ENCODE assay signal across 9 mouse cellular contexts in the genomic region with DNA sequence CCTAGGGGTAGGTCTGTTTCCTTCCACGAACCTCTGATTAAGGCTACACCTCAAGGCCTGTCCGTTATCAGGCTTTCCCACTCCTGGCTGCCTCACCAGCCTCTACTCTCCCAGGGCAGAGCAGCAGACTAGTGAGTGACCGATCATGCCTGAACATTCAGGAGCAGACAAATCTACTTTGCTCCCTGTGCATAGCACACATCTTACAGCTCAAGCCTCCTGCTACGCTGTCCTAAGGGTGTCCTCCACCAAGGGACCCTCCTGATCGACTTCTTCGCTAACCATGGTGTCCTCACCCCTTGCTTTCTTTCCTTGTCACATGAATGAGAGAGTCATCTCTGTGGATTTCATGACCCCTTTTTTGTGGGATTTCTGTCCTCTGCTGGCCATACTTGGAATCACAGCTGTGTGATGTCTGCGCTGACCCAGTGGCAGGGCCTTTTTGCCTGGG. TPM values are rescaled to one million over a fixed set of nuclear protein-coding genes. Genes with fewer than 3 reads are reported as not detected.
DNase-seq lines count a peak whose midpoint lies in the region; ATAC-seq and TF ChIP-seq lines count a peak whose summit lies in the region.
"Had no signal": no experiment of that assay in that cellular context is flagged by ENCODE, and none has a peak within 500 bp of the region (broad histone marks: within the 10 kb centered on the region; RNA-seq: fewer than 3 reads in every experiment).

No protein-coding gene starts in this region.

- peak; percentile 52 for DNase-seq in hindbrain, embryonic 14.5 days (ENCODE audit: low spot score)
- peak; percentile 4 to 21 for DNase-seq in layer of hippocampus, adult 8-10 months (ENCODE audit: low spot score in 2 of 2)
- DNase-seq in stomach, postnatal 0 days (ENCODE audit: low spot score): no peak

- H3K9ac ChIP-seq in hindbrain, embryonic 14.5 days: no peak overlapping the region
- no peak overlapping the region for H3K9ac ChIP-seq in hindbrain, embryonic 13.5 days
- H3K9ac ChIP-seq in ES-Bruce4 (ENCODE audit: low read depth, poor library complexity, severe bottlenecking): no peak overlapping the region
- no peak overlapping the region for H3K9ac ChIP-seq in stomach, postnatal 0 days (ENCODE audit: low read length)

- H3K4me3 ChIP-seq in hindbrain, embryonic 14.5 days (replicated peaks; ENCODE audit: low read length): no peak overlapping the region
- no peak overlapping the region for H3K4me3 ChIP-seq in hindbrain, embryonic 13.5 days
- H3K4me3 ChIP-seq in ES-Bruce4 (ENCODE audit: low read depth, low read length): no peak overlapping the region
- H3K4me3 ChIP-seq in bone marrow, adult 2 months (replicated peaks; ENCODE audit: control insufficient read depth, low read depth, low read length): no peak overlapping the region
- no peak overlapping the region for H3K4me3 ChIP-seq in stomach, postnatal 0 days (ENCODE audit: low read depth, low read length)

- H3K4me2 ChIP-seq in hindbrain, embryonic 14.5 days (replicated peaks): no peak overlapping the region
- no peak overlapping the region for H3K4me2 ChIP-seq in hindbrain, embryonic 13.5 days
- no peak overlapping the region for H3K4me2 ChIP-seq in stomach, postnatal 0 days (replicated peaks; ENCODE audit: low read depth)

- no peak for ATAC-seq in hindbrain, embryonic 14.5 days (ENCODE audit: low FRiP score)
- ATAC-seq in hindbrain, embryonic 13.5 days (ENCODE audit: low FRiP score): no peak
- peak; percentile 97 for ATAC-seq in erythroid progenitor cell, adult 5-6 weeks (replicated peaks; ENCODE audit: low FRiP score, poor library complexity, severe bottlenecking)
- peak; percentile 93 for ATAC-seq in megakaryocyte progenitor cell, adult 5-6 weeks (replicated peaks; ENCODE audit: poor library complexity)
- no peak for ATAC-seq in stomach, postnatal 0 days (ENCODE audit: low FRiP score, low TSS enrichment)

- H3K27ac ChIP-seq in hindbrain, embryonic 14.5 days: no peak overlapping the region
- no peak overlapping the region for H3K27ac ChIP-seq in hindbrain, embryonic 13.5 days
- H3K27ac ChIP-seq in ES-Bruce4 (ENCODE audit: insufficient read depth, low read length): no peak overlapping the region
- peak overlapping the region; percentile 88 for H3K27ac ChIP-seq in bone marrow, adult 2 months (ENCODE audit: control insufficient read depth, insufficient read depth, low read depth, low read length, poor library complexity)
- no peak overlapping the region for H3K27ac ChIP-seq in stomach, postnatal 0 days (replicated peaks)

- H3K9me3 ChIP-seq in hindbrain, embryonic 14.5 days (ENCODE audit: control insufficient read depth, low read length): no peaks in the 10 kb centered on the region
- H3K9me3 ChIP-seq in hindbrain, embryonic 13.5 days: no peaks in the 10 kb centered on the region
- no peaks in the 10 kb centered on the region for H3K9me3 ChIP-seq in ES-Bruce4 (replicated peaks; ENCODE audit: control insufficient read depth, insufficient read depth, low read length, poor library complexity, severe bottlenecking)
- H3K9me3 ChIP-seq in stomach, postnatal 0 days (ENCODE audit: control insufficient read depth, low read length): no peaks in the 10 kb centered on the region

- no peaks in the 10 kb centered on the region for H3K4me1 ChIP-seq in hindbrain, embryonic 14.5 days (replicated peaks; ENCODE audit: control insufficient read depth, insufficient read depth, low read length)
- H3K4me1 ChIP-seq in hindbrain, embryonic 13.5 days (replicated peaks): no peaks in the 10 kb centered on the region
- H3K4me1 ChIP-seq in ES-Bruce4 (ENCODE audit: control insufficient read depth, insufficient read depth, low read length): no peaks in the 10 kb centered on the region
- no peaks in the 10 kb centered on the region; the same call in 1 of the 2 replicates for H3K4me1 ChIP-seq in bone marrow, adult 2 months (ENCODE audit: control insufficient read depth, insufficient read depth, low read length)
- no peaks in the 10 kb centered on the region for H3K4me1 ChIP-seq in stomach, postnatal 0 days (replicated peaks; ENCODE audit: control insufficient read depth, insufficient read depth)

- no peak for TF ChIP-seq POLR2A in ES-Bruce4 (IDR thresholded peaks at IDR 0.05; ENCODE audit: insufficient read depth, low read length)
- no peak for TF ChIP-seq POLR2A in bone marrow, adult 2 months (IDR thresholded peaks at IDR 0.05; ENCODE audit: borderline replicate concordance, control insufficient read depth, low read depth, low read length)

- 70% methylated on average over 7 of the region's 7 CpGs for WGBS in hindbrain, embryonic 14.5 days
- WGBS in hindbrain, embryonic 13.5 days: 68% methylated on average over 7 of the region's 7 CpGs
- WGBS in bone marrow, adult 2 months: 56% methylated on average over 7 of the region's 7 CpGs
- WGBS in stomach, postnatal 0 days: 74% methylated on average over 7 of the region's 7 CpGs

- H3K27me3 ChIP-seq in hindbrain, embryonic 14.5 days (ENCODE audit: control insufficient read depth, insufficient read depth, low read length): no peaks in the 10 kb centered on the region
- H3K27me3 ChIP-seq in hindbrain, embryonic 13.5 days: no peaks in the 10 kb centered on the region
- H3K27me3 ChIP-seq in ES-Bruce4 (ENCODE audit: control insufficient read depth, insufficient read depth, low read length, poor library complexity, severe bottlenecking): no peaks in the 10 kb centered on the region
- no peaks in the 10 kb centered on the region for H3K27me3 ChIP-seq in stomach, postnatal 0 days (ENCODE audit: control insufficient read depth, insufficient read depth, low read length)

- no peak for TF ChIP-seq EP300 in ES-Bruce4 (IDR thresholded peaks at IDR 0.05; ENCODE audit: insufficient read depth, low read depth, low read length)
- TF ChIP-seq EP300 in stomach, postnatal 0 days (optimal IDR thresholded peaks at IDR 0.05): no peak

- H3K36me3 ChIP-seq in hindbrain, embryonic 14.5 days (replicated peaks; ENCODE audit: control insufficient read depth, insufficient read depth): no peaks in the 10 kb centered on the region
- H3K36me3 ChIP-seq in hindbrain, embryonic 13.5 days: no peaks in the 10 kb centered on the region
- no peaks in the 10 kb centered on the region for H3K36me3 ChIP-seq in ES-Bruce4 (ENCODE audit: control insufficient read depth, insufficient read depth, low read length, poor library complexity, severe bottlenecking)
- no peaks in the 10 kb centered on the region for H3K36me3 ChIP-seq in stomach, postnatal 0 days (ENCODE audit: control insufficient read depth, insufficient read depth, low read length)

- TF ChIP-seq CTCF in ES-Bruce4 (IDR thresholded peaks at IDR 0.05; ENCODE audit: low read depth, low read length): peak; percentile 27
- 0 out of 2 replicates have a peak, but pooled peaks have one; percentile 26 for TF ChIP-seq CTCF in bone marrow, adult 2 months (IDR thresholded peaks at IDR 0.05; ENCODE audit: control insufficient read depth, insufficient read depth, low read length)
- TF ChIP-seq CTCF in stomach, postnatal 0 days (IDR thresholded peaks at IDR 0.05; ENCODE audit: low read depth): peak; percentile 82

RNA-seq across cellular contexts. Expression of a gene that starts 7.0 kb away (rescaled TPM):
- 0.25 TPM in 1 of 2 replicates, not detected in the other for polyA plus RNA-seq in hindbrain, embryonic 14.5 days (2014; fragmentation: Nextera tagmentation; extraction: Ambion mirVana)
- not detected in 2 replicates for polyA plus RNA-seq in hindbrain, embryonic 13.5 days (2015; fragmentation: Nextera tagmentation; extraction: Ambion mirVana)
- polyA plus RNA-seq in ES-Bruce4 (2011; ENCODE audit: insufficient read depth, insufficient read length, low read depth, missing spikeins): not detected in 2 replicates
- not detected in 2 replicates for polyA plus RNA-seq in bone marrow, adult 2 months (2011; ENCODE audit: insufficient read depth, insufficient read length, low replicate concordance, missing spikeins)
- not detected in 2 replicates for total RNA-seq in erythroid progenitor cell, adult 5-6 weeks (2015; ENCODE audit: low replicate concordance)
- total RNA-seq in erythroid progenitor cell, adult 5-6 weeks (2017; ENCODE audit: low replicate concordance): not detected in 2 replicates
- not detected for total RNA-seq in layer of hippocampus, adult 8-10 months (2022)
- not detected in 2 replicates for total RNA-seq in megakaryocyte progenitor cell, adult 5-6 weeks (2015)
- not detected in 2 replicates for total RNA-seq in megakaryocyte progenitor cell, adult 5-6 weeks (2017)
- polyA plus RNA-seq in stomach, postnatal 0 days (2015; fragmentation: Nextera tagmentation; extraction: Ambion mirVana): not detected in 2 replicates
- polyA plus RNA-seq: lung, embryonic 16.5 days had no signal

RNA-seq across cellular contexts. Expression of a gene that starts 10.4 kb away (rescaled TPM):
- not detected in 2 replicates for polyA plus RNA-seq in hindbrain, embryonic 14.5 days (2014; fragmentation: Nextera tagmentation; extraction: Ambion mirVana)
- polyA plus RNA-seq in hindbrain, embryonic 13.5 days (2015; fragmentation: Nextera tagmentation; extraction: Ambion mirVana): not detected in 2 replicates
- not detected in 2 replicates for polyA plus RNA-seq in ES-Bruce4 (2011; ENCODE audit: insufficient read depth, insufficient read length, low read depth, missing spikeins)
- polyA plus RNA-seq in bone marrow, adult 2 months (2011; ENCODE audit: insufficient read depth, insufficient read length, low replicate concordance, missing spikeins): not detected in 2 replicates
- total RNA-seq in erythroid progenitor cell, adult 5-6 weeks (2015; ENCODE audit: low replicate concordance): not detected in 2 replicates
- total RNA-seq in erythroid progenitor cell, adult 5-6 weeks (2017; ENCODE audit: low replicate concordance): not detected in 2 replicates
- not detected for total RNA-seq in layer of hippocampus, adult 8-10 months (2022)
- total RNA-seq in megakaryocyte progenitor cell, adult 5-6 weeks (2015): not detected in 2 replicates
- not detected in 2 replicates for total RNA-seq in megakaryocyte progenitor cell, adult 5-6 weeks (2017)
- not detected in 2 replicates for polyA plus RNA-seq in stomach, postnatal 0 days (2015; fragmentation: Nextera tagmentation; extraction: Ambion mirVana)
- polyA plus RNA-seq: lung, embryonic 16.5 days had no signal

RNA-seq across cellular contexts. Expression of a gene that starts 17.6 kb away (rescaled TPM):
- not detected in 2 replicates for polyA plus RNA-seq in hindbrain, embryonic 14.5 days (2014; fragmentation: Nextera tagmentation; extraction: Ambion mirVana)
- polyA plus RNA-seq in hindbrain, embryonic 13.5 days (2015; fragmentation: Nextera tagmentation; extraction: Ambion mirVana): not detected in 2 replicates
- polyA plus RNA-seq in ES-Bruce4 (2011; ENCODE audit: insufficient read depth, insufficient read length, low read depth, missing spikeins): not detected in 2 replicates
- polyA plus RNA-seq in bone marrow, adult 2 months (2011; ENCODE audit: insufficient read depth, insufficient read length, low replicate concordance, missing spikeins): not detected in 2 replicates
- total RNA-seq in erythroid progenitor cell, adult 5-6 weeks (2015; ENCODE audit: low replicate concordance): not detected in 2 replicates
- total RNA-seq in erythroid progenitor cell, adult 5-6 weeks (2017; ENCODE audit: low replicate concordance): not detected in 2 replicates
- total RNA-seq in layer of hippocampus, adult 8-10 months (2022): not detected
- not detected in 2 replicates for total RNA-seq in megakaryocyte progenitor cell, adult 5-6 weeks (2015)
- not detected in 2 replicates for total RNA-seq in megakaryocyte progenitor cell, adult 5-6 weeks (2017)
- polyA plus RNA-seq in stomach, postnatal 0 days (2015; fragmentation: Nextera tagmentation; extraction: Ambion mirVana): not detected in 2 replicates
- polyA plus RNA-seq: lung, embryonic 16.5 days had no signal

RNA-seq across cellular contexts. Expression of a gene that starts 28.0 kb away (rescaled TPM):
- polyA plus RNA-seq in hindbrain, embryonic 14.5 days (2014; fragmentation: Nextera tagmentation; extraction: Ambion mirVana): not detected in 2 replicates
- not detected in 2 replicates for polyA plus RNA-seq in hindbrain, embryonic 13.5 days (2015; fragmentation: Nextera tagmentation; extraction: Ambion mirVana)
- polyA plus RNA-seq in ES-Bruce4 (2011; ENCODE audit: insufficient read depth, insufficient read length, low read depth, missing spikeins): not detected in 2 replicates
- polyA plus RNA-seq in bone marrow, adult 2 months (2011; ENCODE audit: insufficient read depth, insufficient read length, low replicate concordance, missing spikeins): not detected in 2 replicates
- not detected in 2 replicates for total RNA-seq in erythroid progenitor cell, adult 5-6 weeks (2015; ENCODE audit: low replicate concordance)
- total RNA-seq in erythroid progenitor cell, adult 5-6 weeks (2017; ENCODE audit: low replicate concordance): not detected in 2 replicates
- total RNA-seq in layer of hippocampus, adult 8-10 months (2022): not detected
- total RNA-seq in megakaryocyte progenitor cell, adult 5-6 weeks (2015): not detected in 2 replicates
- not detected in 2 replicates for total RNA-seq in megakaryocyte progenitor cell, adult 5-6 weeks (2017)
- polyA plus RNA-seq in stomach, postnatal 0 days (2015; fragmentation: Nextera tagmentation; extraction: Ambion mirVana): 1,000 and 1,066 TPM in 2 replicates
- polyA plus RNA-seq: lung, embryonic 16.5 days had no signal

RNA-seq across cellular contexts. Expression of a gene that starts 32.5 kb away (rescaled TPM):
- polyA plus RNA-seq in hindbrain, embryonic 14.5 days (2014; fragmentation: Nextera tagmentation; extraction: Ambion mirVana): 0.12 TPM in 1 of 2 replicates, not detected in the other
- polyA plus RNA-seq in hindbrain, embryonic 13.5 days (2015; fragmentation: Nextera tagmentation; extraction: Ambion mirVana): 0.09 TPM in 1 of 2 replicates, not detected in the other
- polyA plus RNA-seq in ES-Bruce4 (2011; ENCODE audit: insufficient read depth, insufficient read length, low read depth, missing spikeins): not detected in 2 replicates
- polyA plus RNA-seq in bone marrow, adult 2 months (2011; ENCODE audit: insufficient read depth, insufficient read length, low replicate concordance, missing spikeins): not detected in 2 replicates
- not detected in 2 replicates for total RNA-seq in erythroid progenitor cell, adult 5-6 weeks (2015; ENCODE audit: low replicate concordance)
- total RNA-seq in erythroid progenitor cell, adult 5-6 weeks (2017; ENCODE audit: low replicate concordance): not detected in 2 replicates
- under 1 TPM; 0.11 to 0.35 (median 0.23) TPM for total RNA-seq in layer of hippocampus, adult 8-10 months (2022)
- total RNA-seq in megakaryocyte progenitor cell, adult 5-6 weeks (2015): not detected in 2 replicates
- not detected in 2 replicates for total RNA-seq in megakaryocyte progenitor cell, adult 5-6 weeks (2017)
- 0.04 TPM in 1 of 2 replicates, not detected in the other for polyA plus RNA-seq in stomach, postnatal 0 days (2015; fragmentation: Nextera tagmentation; extraction: Ambion mirVana)

Comparison
In these comparisons a context has a peak if more than half of its experiments do, and no peak if none do; other contexts are left out.
1. ATAC-seq: peak in erythroid progenitor cell, adult 5-6 weeks (single experiment) and megakaryocyte progenitor cell, adult 5-6 weeks (single experiment); none in hindbrain, embryonic 14.5 days (single experiment), hindbrain, embryonic 13.5 days (single experiment) and stomach, postnatal 0 days (single experiment).
2. CTCF ChIP-seq: peak in every context shown above with its lines; median percentile 82 in stomach, postnatal 0 days; 27 in ES-Bruce4; 26 in bone marrow, adult 2 months.